Mouse (Mus musculus) spleen, adult 12 weeks (tissue): ENCODE data around the gene Nrxn1.

ENCODE experiments used
- DNase-seq: peaks from one replicate; pipeline ENCODE4 v3.0.0; 2022; ENCODE audit warnings: low spot score

Nrxn1 gene

GRCm38 (mm10) chr17:90662318-90662717, 430.6 kb downstream of the Nrxn1 start:
- no peak for DNase-seq

- DNase-seq, result no peak
These were observed 438.4 kb downstream of the Nrxn1 start for GRCm38 (mm10) chr17:90654506-90654905.

- no peak for DNase-seq
These were observed 439.5 kb downstream of the Nrxn1 start for GRCm38 (mm10) chr17:90653347-90653746.

- DNase-seq, result no peak
These were observed 442.6 kb downstream of the Nrxn1 start for GRCm38 (mm10) chr17:90650279-90650678.

- DNase-seq, result no peak
These were observed 453.8 kb downstream of the Nrxn1 start for GRCm38 (mm10) chr17:90638970-90639524.

- DNase-seq, result no peak
These were observed 454.6 kb downstream of the Nrxn1 start for GRCm38 (mm10) chr17:90638183-90638727.

GRCm38 (mm10) chr17:90631371-90631770, 461.5 kb downstream of the Nrxn1 start:
- no peak for DNase-seq

GRCm38 (mm10) chr17:90629851-90630250, 463.0 kb downstream of the Nrxn1 start:
- DNase-seq, result no peak

- no peak for DNase-seq
These were observed 464.4 kb downstream of the Nrxn1 start for GRCm38 (mm10) chr17:90628469-90628868.

- DNase-seq, result no peak
These were observed 464.9 kb downstream of the Nrxn1 start for GRCm38 (mm10) chr17:90628004-90628403.

GRCm38 (mm10) chr17:90627395-90627794, 465.5 kb downstream of the Nrxn1 start:
- DNase-seq, result no peak

- DNase-seq, result no peak
These were observed 468.1 kb downstream of the Nrxn1 start for GRCm38 (mm10) chr17:90624591-90625266.

- no peak for DNase-seq
These were observed 471.0 kb downstream of the Nrxn1 start for GRCm38 (mm10) chr17:90621828-90622227.

GRCm38 (mm10) chr17:90615019-90615418, 477.9 kb downstream of the Nrxn1 start:
- DNase-seq, result no peak

- DNase-seq, result no peak
These were observed 485.5 kb downstream of the Nrxn1 start for GRCm38 (mm10) chr17:90607427-90607806.

- no peak for DNase-seq
These were observed 486.0 kb downstream of the Nrxn1 start for GRCm38 (mm10) chr17:90606718-90607426.

- no peak for DNase-seq
These were observed 493.0 kb downstream of the Nrxn1 start for GRCm38 (mm10) chr17:90599570-90600524.

- DNase-seq, result no peak
These were observed 497.9 kb downstream of the Nrxn1 start for GRCm38 (mm10) chr17:90594798-90595533.

- DNase-seq, result no peak
These were observed 506.0 kb downstream of the Nrxn1 start for GRCm38 (mm10) chr17:90586891-90587290.

GRCm38 (mm10) chr17:90584666-90585195, 508.1 kb downstream of the Nrxn1 start:
- DNase-seq, result no peak
